Mouse (Mus musculus) hindbrain, embryonic 10.5 days (tissue): ENCODE measurements around the gene Nacad. TPM values are rescaled to one million over a fixed set of nuclear protein-coding genes. Genes with fewer than 3 reads are reported as not detected.

Source experiments
- DNase-seq: peaks from one replicate; pipeline ENCODE4 v3.0.0-alpha.2; 2017; ENCODE audit warnings: low spot score
- H3K27ac ChIP-seq: fragments of 300-500 bp; sonication (generic); 2 replicates; pipeline ENCODE4 v1.5.1; 2016; ENCODE audit warnings: mild to moderate bottlenecking, moderate library complexity
- H3K27me3 ChIP-seq: fragments of 300-500 bp; sonication (generic); 2 replicates; pipeline ENCODE4 v1.6.1; 2016; ENCODE audit warnings: mild to moderate bottlenecking; ENCODE audit not compliant: poor library complexity, insufficient read depth, severe bottlenecking
- H3K36me3 ChIP-seq: fragments of 300-500 bp; sonication (generic); 2 replicates; pipeline ENCODE4 v1.6.1; 2016; ENCODE audit warnings: mild to moderate bottlenecking, moderate library complexity
- H3K4me1 ChIP-seq: fragments of 300-500 bp; sonication (generic); replicated peaks from 2 replicates; pipeline ENCODE4 v1.6.1; 2016; ENCODE audit warnings: mild to moderate bottlenecking
- H3K4me3 ChIP-seq: fragments of 300-500 bp; sonication (generic); 2 replicates; pipeline ENCODE4 v1.5.1; 2016; ENCODE audit warnings: mild to moderate bottlenecking, moderate library complexity
- H3K9me3 ChIP-seq: fragments of 300-500 bp; sonication (generic); 2 replicates; pipeline ENCODE4 v1.6.1; 2016; ENCODE audit warnings: mild to moderate bottlenecking, moderate library complexity
- WGBS: fragments of 180-500 bp; shearing (Covaris S2); methylation state at CpG from one replicate; pipeline ENCODE4 v1.1.7; 2016; 5-methylcytosine and 5-hydroxymethylcytosine counted together
- polyA plus RNA-seq: library from polyadenylated mRNA; unstranded; fragments of >200 nt; fragmentation: Nextera tagmentation; extraction: Ambion mirVana; gene quantifications from 2 replicates; pipeline ENCODE4 v1.2.1, GENCODE M21; 2016

The Nacad gene
- polyA plus RNA-seq, 1 experiment from 2014 or later: 56.0 TPM

DNA sequence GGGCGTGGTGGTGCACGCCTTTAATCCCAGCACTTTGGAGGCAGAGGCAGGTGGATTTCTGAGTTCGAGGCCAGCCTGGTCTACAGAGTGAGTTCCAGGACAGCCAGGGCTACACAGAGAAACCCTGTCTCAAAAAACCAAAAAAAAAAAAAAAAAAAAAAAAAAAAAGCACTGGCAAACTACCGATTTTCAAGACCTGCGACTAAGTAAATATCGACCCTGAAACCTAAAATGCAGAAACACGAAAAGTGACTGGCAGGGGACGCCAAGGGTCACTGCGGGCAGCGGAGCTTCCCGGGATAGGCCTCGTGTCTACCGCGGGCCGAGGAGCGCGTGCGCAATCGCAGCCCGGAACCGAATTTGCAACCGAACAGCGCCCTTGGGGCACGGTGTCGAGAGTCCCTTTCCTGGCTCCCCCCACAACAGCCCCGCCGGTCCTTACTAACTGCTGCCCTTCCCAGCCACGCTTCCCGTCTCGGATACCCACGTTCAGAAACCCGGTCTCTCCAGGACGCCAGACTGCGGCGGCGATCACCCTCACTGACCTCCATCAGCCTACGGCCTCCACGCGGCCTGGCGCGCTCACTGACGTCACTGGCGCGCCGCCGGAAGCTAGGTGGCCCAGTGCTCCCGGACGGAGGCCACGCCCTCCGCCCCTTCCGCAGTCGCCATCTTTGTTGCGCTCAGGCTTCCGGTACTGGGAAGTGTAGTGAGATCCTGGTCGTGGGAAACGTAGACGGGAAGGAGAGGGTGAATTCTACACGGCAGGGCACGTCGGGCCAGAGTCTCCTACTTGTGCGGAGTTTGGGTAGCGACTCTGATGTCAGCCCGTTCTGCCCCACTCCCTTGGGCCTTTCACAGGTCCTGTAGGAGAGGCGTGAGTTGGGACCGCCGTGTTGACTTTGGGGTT is 19.9 kb upstream of the Nacad start, which contains the start of gene Tbrg4:
Gene Tbrg4 (minus strand): TSS at position 590 of the 910 bp plus-strand sequence.
- peak; percentile 93 for DNase-seq
- under 1% methylated on average over 66 of the region's 66 CpGs for WGBS
- H3K27me3 ChIP-seq: no peaks in the 10 kb centered on the region

DNA sequence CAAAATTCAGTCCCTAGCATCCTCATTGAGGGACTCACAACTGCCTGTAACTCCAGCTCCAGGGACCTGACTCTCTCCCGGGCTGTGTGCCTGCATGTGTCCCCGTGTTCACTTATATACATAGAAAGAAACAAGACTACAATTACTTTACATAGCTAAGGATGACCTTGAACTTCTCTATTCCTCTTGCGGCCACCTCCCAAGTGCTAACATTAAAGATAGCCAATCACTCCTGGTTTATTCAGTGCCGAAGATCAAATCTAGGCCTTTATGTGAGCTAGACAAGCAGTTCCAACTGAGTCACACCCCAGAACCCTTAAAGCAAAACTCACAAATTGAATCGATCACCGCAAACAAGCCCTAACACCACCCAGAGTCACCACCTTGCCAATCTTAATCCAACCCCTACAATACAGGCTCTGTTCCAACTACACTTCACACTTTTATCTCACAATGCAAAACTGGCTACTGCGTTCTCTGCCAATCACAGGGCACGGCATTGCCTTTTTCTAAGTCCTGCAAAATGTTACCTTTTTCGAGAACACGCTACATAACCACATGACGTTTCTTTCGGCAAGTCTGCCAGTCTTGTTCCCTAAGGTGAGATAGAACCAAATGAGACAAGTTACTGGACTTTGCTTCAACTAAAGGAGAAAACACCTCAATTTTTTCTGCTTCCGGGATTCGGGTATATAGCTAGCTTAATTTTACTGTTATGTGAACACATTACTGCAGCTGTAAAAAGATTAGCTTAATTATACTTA is 18.9 kb upstream of the Nacad start:
- Histone ChIP-seq H3K36me3 (peaks cover 50% of the 10 kb centered on the region), H3K9me3 (no peaks in the 10 kb centered on the region), H3K4me1 (peaks cover 28% of the 10 kb centered on the region), H3K4me3 (peak overlapping the region; percentile 85), H3K27me3 (no peaks in the 10 kb centered on the region), H3K27ac (peak overlapping the region; percentile 95)
- no peak for DNase-seq
- 70% methylated on average over 14 of the region's 14 CpGs for WGBS

More for the DNA sequence above, 19.9 kb upstream of the Nacad start, which contains the start of gene Tbrg4:
- Histone ChIP-seq H3K36me3 (peaks cover 41% of the 10 kb centered on the region), H3K27ac (peak within 1 kb of the TSS; percentile 95), H3K9me3 (no peaks in the 10 kb centered on the region), H3K4me3 (peak within 1 kb of the TSS; percentile 85), H3K4me1 (peaks cover 28% of the 10 kb centered on the region)

DNA sequence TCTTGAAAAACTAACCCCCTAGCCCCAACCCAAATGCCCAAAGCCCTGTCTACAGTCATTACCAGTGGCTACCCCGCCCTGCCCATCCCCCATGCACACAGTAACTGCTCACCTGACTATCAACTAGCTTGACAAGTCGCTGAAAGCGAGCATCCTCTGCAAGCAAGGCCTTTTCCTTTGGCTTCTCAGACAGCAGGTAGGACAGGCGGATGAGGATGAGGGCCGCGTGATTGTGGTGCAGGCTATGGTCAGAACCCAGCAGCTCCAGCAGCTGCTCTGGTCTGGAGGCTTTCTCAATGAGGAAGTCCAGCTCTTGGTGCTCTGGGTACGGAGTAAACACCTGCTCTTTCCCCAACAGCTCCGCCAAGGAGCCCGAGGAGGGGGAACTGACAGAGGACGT is 17.9 kb upstream of the Nacad start:
- H3K36me3 ChIP-seq: peaks cover 61% of the 10 kb centered on the region
- 91% methylated on average over 10 of the region's 10 CpGs for WGBS

DNA sequence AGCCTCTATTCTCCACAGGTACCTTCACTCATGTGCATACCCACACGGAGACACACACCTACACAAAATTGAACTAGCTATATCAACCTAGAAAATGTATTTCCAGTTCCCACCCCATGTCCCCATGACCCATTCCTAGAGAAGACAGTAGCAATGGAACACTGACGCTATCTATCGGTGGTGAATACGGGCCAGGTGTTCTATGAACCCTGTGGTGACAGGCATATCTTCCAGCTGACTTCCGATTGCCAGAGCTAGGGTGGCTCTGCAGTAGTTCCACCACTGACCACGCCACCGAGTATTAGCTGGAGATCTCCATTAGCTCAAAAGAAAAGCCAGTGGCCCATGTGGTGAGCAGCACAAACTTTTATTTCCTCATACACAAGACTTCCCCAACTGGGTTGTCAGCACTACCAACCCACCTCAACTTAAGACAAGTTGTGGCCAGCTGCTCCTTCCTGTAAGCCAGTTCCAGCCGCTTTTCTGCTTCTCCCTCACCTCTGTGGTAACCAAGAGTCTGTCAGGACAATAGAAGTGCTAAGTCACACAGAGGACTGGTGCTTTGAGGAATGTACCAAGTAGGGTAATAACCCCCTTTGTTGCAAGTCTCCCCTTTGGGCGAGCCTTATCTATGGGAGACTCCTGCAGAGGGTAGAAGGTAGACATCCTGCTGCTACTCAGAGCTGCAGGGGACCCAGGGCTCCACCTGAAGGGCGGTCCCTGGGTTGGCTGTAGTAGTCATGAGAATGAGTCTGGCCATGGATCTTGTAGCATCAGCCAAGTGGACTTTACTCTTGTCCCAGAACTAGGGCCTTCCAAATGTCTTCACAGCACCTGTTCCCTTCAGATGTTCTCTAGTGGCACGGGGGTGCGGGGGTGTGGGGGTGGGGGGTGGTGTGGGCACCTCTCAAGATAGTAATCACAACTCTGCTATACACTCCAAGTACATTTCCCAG is 9.7 kb upstream of the Nacad start:
- WGBS: 92% methylated on average over 12 of the region's 12 CpGs
- Histone ChIP-seq H3K4me1 (no peaks in the 10 kb centered on the region), H3K36me3 (peaks cover 100% of the 10 kb centered on the region), H3K9me3 (no peaks in the 10 kb centered on the region), H3K27ac (no peak overlapping the region), H3K27me3 (no peaks in the 10 kb centered on the region), H3K4me3 (no peak overlapping the region)
- DNase-seq: no peak

More for the DNA sequence above, 17.9 kb upstream of the Nacad start:
- Histone ChIP-seq H3K9me3 (no peaks in the 10 kb centered on the region), H3K4me3 (peak overlapping the region; percentile 0; the same call in 1 of the 2 replicates), H3K27me3 (no peaks in the 10 kb centered on the region), H3K4me1 (peaks cover 28% of the 10 kb centered on the region), H3K27ac (no peak overlapping the region)
- DNase-seq: no peak

DNA sequence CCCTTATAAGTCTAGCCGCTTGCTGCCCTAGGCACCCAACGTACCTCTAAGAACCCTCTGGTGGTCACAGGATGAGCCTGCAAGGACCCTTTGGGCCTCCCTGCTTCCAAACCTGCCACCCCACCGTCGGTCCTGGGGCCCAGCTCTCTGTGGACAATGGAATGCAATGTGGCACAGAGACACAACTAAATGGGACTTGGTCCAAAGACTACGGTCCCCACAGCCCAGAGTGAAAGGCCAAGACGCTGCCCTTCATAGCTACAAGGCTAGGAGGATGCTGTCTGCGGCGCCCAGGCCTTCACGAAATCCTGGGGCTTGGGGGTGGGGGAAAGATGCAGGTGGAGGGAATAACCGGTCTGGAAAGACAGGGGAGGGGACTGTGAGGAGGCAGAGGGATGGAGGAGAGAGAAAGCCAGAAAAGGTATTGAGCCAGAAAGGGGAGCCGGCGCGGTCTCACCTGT is 802 bp downstream of the Nacad start:
- WGBS: 18% methylated on average over 13 of the region's 13 CpGs
- peak overlapping the region; percentile 86 for H3K27ac ChIP-seq
- peaks cover 16% of the 10 kb centered on the region for H3K36me3 ChIP-seq
- H3K4me1 ChIP-seq: peaks cover 63% of the 10 kb centered on the region
- H3K4me3 ChIP-seq: peak overlapping the region; percentile 56
- H3K9me3 ChIP-seq: no peaks in the 10 kb centered on the region
- DNase-seq: peak; percentile 31
- peaks cover 40% of the 10 kb centered on the region for H3K27me3 ChIP-seq

DNA sequence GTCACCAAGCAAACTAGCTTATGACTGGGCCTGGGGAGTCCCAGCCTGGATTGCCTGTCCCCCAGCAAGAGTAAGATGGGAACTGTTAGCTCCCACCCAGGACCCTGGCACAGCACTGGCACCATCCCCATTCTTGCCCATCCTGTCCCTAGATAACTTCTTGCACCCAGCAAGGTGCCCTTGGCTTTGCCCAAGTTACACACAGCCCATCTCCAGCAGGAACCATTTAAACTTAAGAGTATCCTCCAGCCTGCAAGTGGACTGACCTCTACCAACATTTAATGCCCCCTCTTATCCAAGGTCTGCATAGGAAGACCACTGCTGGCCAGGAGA is 1.3 kb downstream of the Nacad start:
- H3K36me3 ChIP-seq: peaks cover 20% of the 10 kb centered on the region; the same call in 1 of the 2 replicates
- peak overlapping the region; percentile 86 for H3K27ac ChIP-seq
- no peaks in the 10 kb centered on the region for H3K9me3 ChIP-seq
- peaks cover 40% of the 10 kb centered on the region for H3K27me3 ChIP-seq
- peak overlapping the region; percentile 56 for H3K4me3 ChIP-seq
- peaks cover 68% of the 10 kb centered on the region for H3K4me1 ChIP-seq
- DNase-seq: no peak

DNA sequence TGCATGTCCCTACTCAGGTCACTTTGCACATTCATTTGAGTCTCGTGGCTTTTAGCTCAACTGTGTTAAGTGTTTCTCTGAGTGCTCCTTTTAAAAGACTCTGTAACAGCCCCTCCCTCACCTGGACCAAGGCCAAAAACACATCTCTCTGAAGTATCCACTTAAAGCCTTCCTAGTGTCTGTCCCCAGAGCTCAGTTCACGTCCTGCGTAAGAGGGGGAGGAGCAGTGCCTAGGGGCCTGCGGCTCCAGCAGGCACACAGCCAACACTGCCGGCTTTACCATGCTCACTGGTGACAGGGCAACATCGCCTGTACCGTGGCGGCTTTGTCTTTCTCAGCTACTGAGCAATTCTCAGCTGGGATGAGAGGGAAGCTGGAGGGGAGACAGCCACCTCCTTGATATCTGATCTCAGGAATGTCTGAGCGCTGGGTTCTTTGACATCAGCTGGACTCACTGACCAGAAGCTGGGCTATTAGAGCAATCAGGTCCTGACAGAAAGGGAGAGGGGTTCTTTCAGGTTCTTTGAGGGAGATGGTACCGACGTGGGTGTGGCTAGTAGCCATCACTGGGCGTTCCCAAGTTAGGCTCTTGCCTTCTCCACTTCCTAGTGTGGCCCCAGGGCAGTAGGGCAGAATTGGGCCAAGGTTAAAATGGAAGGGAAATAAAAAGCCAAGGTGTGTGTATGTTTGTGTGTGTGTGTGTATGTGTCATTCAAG is 1.8 kb downstream of the Nacad start:
- peaks cover 74% of the 10 kb centered on the region for H3K4me1 ChIP-seq
- H3K27me3 ChIP-seq: peaks cover 40% of the 10 kb centered on the region
- peak overlapping the region; percentile 86; the same call in 1 of the 2 replicates for H3K27ac ChIP-seq
- 41% methylated on average over 12 of the region's 12 CpGs for WGBS
- H3K36me3 ChIP-seq: peaks cover 24% of the 10 kb centered on the region; the same call in 1 of the 2 replicates
- no peak for DNase-seq
- peak overlapping the region; percentile 56 for H3K4me3 ChIP-seq
- H3K9me3 ChIP-seq: no peaks in the 10 kb centered on the region

DNA sequence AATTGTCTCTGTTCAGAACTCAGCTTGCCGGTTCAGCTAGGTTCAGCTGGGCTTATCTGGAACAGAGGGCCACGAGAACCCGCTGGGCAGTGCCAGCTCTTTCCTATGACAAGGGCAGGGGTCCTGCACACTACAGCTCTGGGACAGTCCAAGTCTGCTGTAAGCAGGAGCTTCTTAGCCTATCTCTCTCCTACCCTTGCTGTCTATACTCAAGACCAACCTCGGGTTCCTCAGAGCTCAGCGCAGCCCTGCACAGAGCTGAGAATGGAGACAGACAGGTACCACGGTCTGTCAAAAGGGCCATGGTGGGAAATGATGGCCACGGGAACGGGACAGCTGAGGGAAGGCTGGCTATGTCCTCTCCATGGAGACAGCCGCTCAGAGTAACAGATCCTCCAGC is 2.6 kb downstream of the Nacad start:
- Histone ChIP-seq H3K27me3 (peaks cover 40% of the 10 kb centered on the region), H3K36me3 (peaks cover 26% of the 10 kb centered on the region), H3K9me3 (no peaks in the 10 kb centered on the region), H3K27ac (no peak overlapping the region), H3K4me3 (peak overlapping the region; percentile 56; the same call in 1 of the 2 replicates), H3K4me1 (peaks cover 82% of the 10 kb centered on the region)
- 81% methylated on average over 9 of the region's 9 CpGs for WGBS
- DNase-seq: no peak

DNA sequence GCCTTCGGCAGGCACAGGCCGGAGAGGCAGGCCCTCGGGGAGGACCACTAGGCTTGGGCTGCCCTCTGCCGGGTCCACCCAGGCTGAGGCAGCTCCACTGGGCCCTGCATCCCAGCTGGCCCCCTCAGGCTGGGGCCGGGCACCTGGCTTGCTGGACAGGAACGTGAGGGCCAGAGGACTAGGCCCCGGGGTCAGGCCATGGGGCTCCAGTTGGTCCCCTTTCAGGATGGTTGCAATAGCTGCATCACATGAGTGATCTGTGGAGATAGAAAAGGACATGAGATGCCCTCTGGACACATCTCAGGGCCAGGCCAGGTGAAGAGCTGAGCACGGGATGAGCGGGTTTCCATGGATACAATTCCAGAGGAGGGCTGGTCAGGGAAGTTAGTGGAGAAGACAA is 3.2 kb downstream of the Nacad start:
- DNase-seq: no peak
- H3K9me3 ChIP-seq: no peaks in the 10 kb centered on the region
- peaks cover 40% of the 10 kb centered on the region for H3K27me3 ChIP-seq
- WGBS: 80% methylated on average over 9 of the region's 9 CpGs
- H3K4me3 ChIP-seq: no peak overlapping the region
- H3K36me3 ChIP-seq: peaks cover 32% of the 10 kb centered on the region
- H3K27ac ChIP-seq: no peak overlapping the region
- H3K4me1 ChIP-seq: peaks cover 87% of the 10 kb centered on the region

DNA sequence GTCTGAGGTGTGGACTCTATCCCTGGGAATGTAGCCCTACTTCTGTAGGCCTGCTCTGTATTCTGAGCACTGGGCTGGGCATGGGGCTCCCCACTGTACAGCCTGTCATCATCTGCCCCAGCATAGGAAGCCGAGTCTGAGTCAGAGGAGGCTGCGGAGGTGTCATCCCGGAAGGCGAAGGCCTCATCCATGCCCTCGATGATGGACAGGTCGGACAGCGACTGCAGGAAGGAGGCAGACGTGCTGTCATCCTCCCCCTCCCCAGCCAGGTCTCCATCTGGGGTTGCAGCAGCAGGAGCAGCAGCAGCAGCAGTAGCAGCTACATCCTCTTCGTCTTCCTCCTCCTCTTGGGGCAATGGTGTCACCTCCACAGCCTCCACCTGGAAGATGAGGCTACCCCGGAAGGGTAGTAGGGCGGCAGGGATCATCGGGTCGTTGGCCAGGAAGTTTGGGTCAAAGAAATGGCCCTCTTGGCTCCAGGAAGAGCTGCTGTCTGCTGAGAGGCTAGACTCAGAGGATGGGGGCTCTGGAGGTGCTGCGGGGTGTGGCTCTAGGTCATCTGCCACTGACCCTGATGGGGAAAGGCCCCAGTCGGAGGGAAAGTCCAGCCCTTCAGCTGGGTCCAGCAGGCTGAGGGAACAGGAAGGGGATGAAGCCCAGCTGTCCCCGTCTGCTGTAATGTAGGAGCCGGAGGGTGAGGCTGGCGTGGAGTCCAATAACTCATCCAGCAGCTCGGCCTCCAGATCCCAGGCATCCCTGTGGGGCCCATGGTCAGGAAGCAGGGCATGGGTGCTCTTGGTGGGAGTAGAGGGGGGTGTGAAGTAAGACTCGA is 4.0 kb downstream of the Nacad start:
- DNase-seq: no peak
- peaks cover 95% of the 10 kb centered on the region for H3K4me1 ChIP-seq
- H3K4me3 ChIP-seq: no peak overlapping the region
- peaks cover 38% of the 10 kb centered on the region for H3K27me3 ChIP-seq
- peaks cover 40% of the 10 kb centered on the region for H3K36me3 ChIP-seq
- no peaks in the 10 kb centered on the region for H3K9me3 ChIP-seq
- WGBS: 79% methylated on average over 20 of the region's 20 CpGs
- H3K27ac ChIP-seq: no peak overlapping the region
